Mouse (Mus musculus): ENCODE results near the gene Abcc4.

DNA sequence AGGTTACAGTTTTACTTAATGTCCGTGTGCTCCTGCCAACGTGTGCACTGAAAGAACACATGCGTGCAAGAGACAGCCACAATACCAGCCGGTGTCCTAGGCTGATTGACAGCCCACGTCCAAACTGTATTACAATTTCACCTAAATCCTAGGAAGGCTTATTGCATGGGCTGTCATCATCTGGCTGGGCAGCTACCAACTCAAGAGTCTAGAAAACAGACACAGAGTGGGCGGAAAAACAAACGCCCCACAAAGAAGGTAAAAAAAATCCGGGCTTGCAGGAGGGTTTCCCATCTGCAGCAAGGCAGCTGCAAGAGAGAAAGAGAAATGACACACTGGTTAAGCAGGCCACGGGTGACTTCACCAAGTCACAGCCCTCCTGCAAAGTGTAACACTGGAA is 2.7 kb downstream of the Abcc4 start:
- TF ChIP-seq CHD2 (IDR thresholded peaks at IDR 0.05; ENCODE audit: low read depth, low read length) (no peak), ZNF384 (IDR thresholded peaks at IDR 0.05; ENCODE audit: low read depth, low read length) (no peak)
